Mouse (Mus musculus) midbrain, postnatal 0 days (tissue): Measurements from ENCODE around the gene Acvrl1. TPM values are rescaled to one million over a fixed set of nuclear protein-coding genes. Genes with fewer than 3 reads are reported as not detected.
"Not testable (repeated sequence)": the region's sequence is repeated elsewhere in the genome, so short reads cannot be mapped to it uniquely, and the experiment has no call there.

Experiments used
- ATAC-seq: fragments of 200-750 bp; cut with Nextera tagmentation; 2 replicates; pipeline ENCODE4 v1.8.0; 2017; ENCODE audit warnings: moderate number of reproducible peaks, mild to moderate bottlenecking, moderate TSS enrichment, moderate library complexity; ENCODE audit not compliant: low FRiP score
- DNase-seq: peaks from one replicate; pipeline ENCODE4 v3.0.0-alpha.2; 2015; ENCODE audit warnings: low spot score
- H3K27ac ChIP-seq: fragments of 300-500 bp; sonication (generic); 2 replicates; pipeline ENCODE4 v1.5.1; 2014; ENCODE audit warnings: low read depth, mild to moderate bottlenecking, low read length, mixed read lengths
- H3K27me3 ChIP-seq: fragments of 300-500 bp; sonication (generic); 2 replicates; pipeline ENCODE4 v1.6.1; 2014; ENCODE audit warnings: low read length, control low read depth, mixed read lengths; ENCODE audit not compliant: insufficient read depth
- H3K36me3 ChIP-seq: fragments of 300-500 bp; sonication (generic); 2 replicates; pipeline ENCODE4 v1.6.1; 2014; ENCODE audit warnings: low read length, control low read depth, mixed read lengths; ENCODE audit not compliant: insufficient read depth
- H3K4me1 ChIP-seq: fragments of 300-500 bp; sonication (generic); 2 replicates; pipeline ENCODE4 v1.6.1; 2014; ENCODE audit warnings: mild to moderate bottlenecking, control low read depth, antibody characterized with exemption, low read length, mixed read lengths; ENCODE audit not compliant: insufficient read depth
- H3K4me2 ChIP-seq: fragments of 300-500 bp; sonication (generic); 2 replicates; pipeline ENCODE4 v1.6.1; 2014; ENCODE audit warnings: low read depth, mild to moderate bottlenecking, low read length, mixed read lengths; ENCODE audit not compliant: poor library complexity, severe bottlenecking
- H3K4me3 ChIP-seq: fragments of 300-500 bp; sonication (generic); 2 replicates; pipeline ENCODE4 v1.5.1; 2014; ENCODE audit warnings: low read depth, mild to moderate bottlenecking, low read length, moderate library complexity
- H3K9ac ChIP-seq: fragments of 300-500 bp; sonication (generic); replicated peaks from 2 replicates; pipeline ENCODE4 v1.6.1; 2014; ENCODE audit warnings: mild to moderate bottlenecking, low read length, moderate library complexity, mixed read lengths; ENCODE audit not compliant: poor library complexity, severe bottlenecking
- H3K9me3 ChIP-seq: fragments of 300-500 bp; sonication (generic); 2 replicates; pipeline ENCODE4 v1.6.1; 2016; ENCODE audit warnings: low read length, control low read depth
- CTCF ChIP-seq: IDR thresholded peaks from 2 replicates; pipeline ENCODE4 v1.5.1; 2016; ENCODE audit warnings: antibody characterized with exemption, mild to moderate bottlenecking
- WGBS: fragments of 180-500 bp; shearing (Covaris S2); extraction: QIAGEN DNeasy Blood & Tissue Kit; methylation state at CpG from one replicate; pipeline ENCODE4 v1.1.7; 2014; 5-methylcytosine and 5-hydroxymethylcytosine counted together
- polyA plus RNA-seq: library from polyadenylated mRNA; unstranded; fragments of >200 nt; fragmentation: Nextera tagmentation; extraction: Ambion mirVana; gene quantifications from 2 replicates; pipeline ENCODE4 v1.2.1, GENCODE M21; 2015
- total RNA-seq: library from RNA; depleted of rRNA; stranded (reverse); fragments of >200 nt; gene quantifications from 2 replicates; pipeline ENCODE4 v1.2.3, GENCODE M21; 2014

Gene Acvrl1
- total and polyA plus RNA-seq, 2 experiments from 2014 or later = 6.1 to 8.4 TPM

GRCm38 (mm10) chr15:101103605-101104304, 24.6 kb upstream of the Acvrl1 start:
- Histone ChIP-seq H3K36me3 (no peaks in the 10 kb centered on the region), H3K9me3 (no peaks in the 10 kb centered on the region), H3K4me1 (no peaks in the 10 kb centered on the region), H3K27me3 (no peaks in the 10 kb centered on the region), H3K4me3 (no peak overlapping the region), H3K27ac (no peak overlapping the region), H3K4me2 (no peak overlapping the region), H3K9ac (no peak overlapping the region)
- 87% methylated on average over 9 of the region's 9 CpGs for WGBS
- ATAC-seq = no peak
- TF ChIP-seq CTCF = no peak
- no peak for DNase-seq

- Histone ChIP-seq H3K4me1 (no peaks in the 10 kb centered on the region), H3K9me3 (no peaks in the 10 kb centered on the region), H3K4me3 (no peak overlapping the region), H3K27ac (no peak overlapping the region), H3K27me3 (no peaks in the 10 kb centered on the region), H3K9ac (no peak overlapping the region), H3K4me2 (no peak overlapping the region), H3K36me3 (no peaks in the 10 kb centered on the region)
- WGBS = 16% methylated on average over 12 of the region's 12 CpGs
- ATAC-seq (no peak), DNase-seq (peak; percentile 48)
- peak; percentile 79 for TF ChIP-seq CTCF
These were observed 22.8 kb upstream of the Acvrl1 start for GRCm38 (mm10) chr15:101105496-101105994.

- no peak for DNase-seq
- Histone ChIP-seq H3K36me3 (no peaks in the 10 kb centered on the region), H3K27ac (no peak overlapping the region), H3K9ac (no peak overlapping the region), H3K9me3 (no peaks in the 10 kb centered on the region), H3K27me3 (no peaks in the 10 kb centered on the region), H3K4me1 (no peaks in the 10 kb centered on the region), H3K4me2 (no peak overlapping the region), H3K4me3 (no peak overlapping the region)
- 82% methylated on average over 10 of the region's 10 CpGs for WGBS
- no peak for ATAC-seq
- no peak for TF ChIP-seq CTCF
These were observed 22.3 kb upstream of the Acvrl1 start for GRCm38 (mm10) chr15:101106011-101106410.

GRCm38 (mm10) chr15:101107906-101108671, 20.2 kb upstream of the Acvrl1 start:
- no peak overlapping the region for H3K9ac ChIP-seq
- WGBS = 90% methylated on average over 5 of the region's 5 CpGs
- no peak for ATAC-seq
- H3K4me1 ChIP-seq = no peaks in the 10 kb centered on the region
- H3K27ac ChIP-seq = no peak overlapping the region
- H3K4me3 ChIP-seq = no peak overlapping the region
- H3K4me2 ChIP-seq = no peak overlapping the region
- no peak for DNase-seq
- no peaks in the 10 kb centered on the region for H3K36me3 ChIP-seq
- TF ChIP-seq CTCF = no peak
- no peaks in the 10 kb centered on the region for H3K27me3 ChIP-seq
- no peaks in the 10 kb centered on the region for H3K9me3 ChIP-seq

- Histone ChIP-seq H3K4me1 (no peaks in the 10 kb centered on the region), H3K9ac (no peak overlapping the region), H3K36me3 (no peaks in the 10 kb centered on the region), H3K27ac (no peak overlapping the region), H3K4me3 (no peak overlapping the region), H3K9me3 (no peaks in the 10 kb centered on the region), H3K27me3 (no peaks in the 10 kb centered on the region), H3K4me2 (no peak overlapping the region)
- no peak for TF ChIP-seq CTCF
- WGBS = 68% methylated on average over 8 of the region's 8 CpGs
- no peak for ATAC-seq
- DNase-seq = no peak
These were observed 15.1 kb upstream of the Acvrl1 start for GRCm38 (mm10) chr15:101113176-101113575.

GRCm38 (mm10) chr15:101113778-101114177, 14.5 kb upstream of the Acvrl1 start:
- peak; percentile 4; the same call in 1 of the 2 replicates for TF ChIP-seq CTCF
- H3K9me3 ChIP-seq, ATAC-seq, H3K36me3 ChIP-seq, H3K27ac ChIP-seq, H3K27me3 ChIP-seq, H3K4me3 ChIP-seq, DNase-seq, H3K4me1 ChIP-seq, H3K4me2 ChIP-seq, H3K9ac ChIP-seq: not testable (repeated sequence)
- WGBS = 80% methylated on average over 2 of the region's 2 CpGs
